Mouse (Mus musculus): ENCODE measurements at regions not wholly inside any gene's neighbourhood (a gene's known extent, or its start where the extent isn't known, plus 50 kb on each side); places are given as distances from the start of the nearest gene placed in this dataset.

- TF ChIP-seq CTCF (IDR thresholded peaks at IDR 0.05; ENCODE audit: insufficient read depth, low read length) (no peak), POLR2A (IDR thresholded peaks at IDR 0.05; ENCODE audit: borderline replicate concordance, extremely low read depth, low read depth, low read length) (no peak)
Measured at GRCm38 (mm10) chr8:66760958-66761583, 64.1 kb downstream of the Npy1r start.

Measured in lung, adult 2 months (tissue).